Mouse (Mus musculus) thymus, postnatal 25 days (tissue): ENCODE measurements around the gene Dmrt1.

Experiments used
- DNase-seq: peaks from one replicate; pipeline ENCODE4 v3.0.0; 2022

Dmrt1 gene

GRCm38 (mm10) chr19:25505360-25506196, at the start of gene Dmrt1:
TSS of gene Dmrt1 (plus strand) at chr19:25505618.
- DNase-seq = no peak

- DNase-seq = no peak
Measured at GRCm38 (mm10) chr19:25460760-25461159, 44.7 kb upstream of the Dmrt1 start.

GRCm38 (mm10) chr19:25461553-25462320, 43.7 kb upstream of the Dmrt1 start:
- no peak for DNase-seq

GRCm38 (mm10) chr19:25475806-25476205, 29.6 kb upstream of the Dmrt1 start:
- peak; percentile 12 for DNase-seq

DNA sequence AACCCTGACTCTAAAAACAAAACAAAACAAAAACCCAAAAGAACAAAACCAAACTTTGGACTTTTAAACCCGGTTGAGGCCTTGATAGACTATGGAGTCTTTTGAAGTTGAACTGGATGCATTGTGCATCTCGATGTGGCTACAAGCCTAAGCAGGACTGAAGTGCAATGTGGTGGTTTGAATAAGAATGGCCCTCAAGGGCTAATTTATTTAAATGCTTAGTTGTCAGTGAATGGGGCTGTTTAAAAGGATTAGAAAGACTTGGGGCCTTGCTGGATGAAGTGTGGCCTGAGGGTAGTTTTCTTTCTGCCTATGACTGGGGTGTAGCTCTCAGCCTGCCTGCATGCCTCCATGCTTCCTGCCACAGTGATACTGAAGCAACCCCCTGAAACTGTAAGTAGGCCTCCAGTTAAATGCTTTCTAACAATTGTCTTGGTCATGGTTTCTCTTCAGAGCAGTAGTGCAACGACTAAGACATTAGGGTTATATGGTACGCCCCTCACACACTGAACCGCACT, 26.2 kb upstream of the Dmrt1 start:
- DNase-seq = no peak

GRCm38 (mm10) chr19:25480820-25481219, 24.6 kb upstream of the Dmrt1 start:
- no peak for DNase-seq

- no peak for DNase-seq
Measured at GRCm38 (mm10) chr19:25486561-25486960, 18.9 kb upstream of the Dmrt1 start.

GRCm38 (mm10) chr19:25487350-25487749, 18.1 kb upstream of the Dmrt1 start:
- DNase-seq = no peak

GRCm38 (mm10) chr19:25488546-25488945, 16.9 kb upstream of the Dmrt1 start:
- no peak for DNase-seq

DNA sequence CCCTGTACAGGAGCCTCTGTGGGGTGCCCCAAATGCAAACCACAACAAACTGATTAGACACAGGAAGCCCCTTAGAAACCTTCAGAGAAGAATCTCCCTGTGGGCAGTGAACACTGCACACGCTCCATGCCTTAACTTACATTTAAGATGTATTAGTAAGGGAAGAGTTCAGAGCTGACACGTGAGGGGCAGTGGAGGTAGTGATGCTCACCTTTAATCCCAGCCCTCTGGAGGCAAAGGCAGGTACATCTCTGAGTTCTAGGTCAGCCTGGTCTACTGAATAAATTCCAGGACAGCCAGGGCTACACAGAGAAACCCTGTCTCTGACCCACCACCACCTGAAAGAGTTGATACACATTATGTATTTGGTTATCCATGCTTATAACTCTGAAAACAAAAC, 15.9 kb upstream of the Dmrt1 start:
- no peak for DNase-seq

GRCm38 (mm10) chr19:25497434-25497833, 8.0 kb upstream of the Dmrt1 start:
- no peak for DNase-seq

GRCm38 (mm10) chr19:25504878-25505277, 540 bp upstream of the Dmrt1 start:
- no peak for DNase-seq

DNA sequence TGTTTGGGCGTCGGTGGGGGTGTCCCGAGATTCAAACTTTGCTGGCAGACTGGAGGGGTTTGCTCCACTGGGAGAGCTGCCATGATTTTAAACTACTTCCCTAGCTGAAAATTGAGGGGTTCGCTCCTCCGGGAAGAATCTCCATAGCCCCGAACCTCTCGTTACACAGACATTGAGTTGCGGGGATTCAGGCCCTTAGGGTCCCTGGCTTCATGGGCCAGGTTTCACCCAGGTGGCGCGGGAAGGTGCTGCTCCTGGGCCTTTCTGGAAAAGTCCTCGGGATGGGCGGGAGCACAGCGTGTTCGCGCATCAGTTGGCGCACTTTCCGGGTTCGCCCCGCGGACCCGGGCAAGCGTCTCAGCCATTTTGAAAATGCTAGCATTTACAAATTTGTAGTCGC, 1.2 kb downstream of the Dmrt1 start:
- no peak for DNase-seq

DNA sequence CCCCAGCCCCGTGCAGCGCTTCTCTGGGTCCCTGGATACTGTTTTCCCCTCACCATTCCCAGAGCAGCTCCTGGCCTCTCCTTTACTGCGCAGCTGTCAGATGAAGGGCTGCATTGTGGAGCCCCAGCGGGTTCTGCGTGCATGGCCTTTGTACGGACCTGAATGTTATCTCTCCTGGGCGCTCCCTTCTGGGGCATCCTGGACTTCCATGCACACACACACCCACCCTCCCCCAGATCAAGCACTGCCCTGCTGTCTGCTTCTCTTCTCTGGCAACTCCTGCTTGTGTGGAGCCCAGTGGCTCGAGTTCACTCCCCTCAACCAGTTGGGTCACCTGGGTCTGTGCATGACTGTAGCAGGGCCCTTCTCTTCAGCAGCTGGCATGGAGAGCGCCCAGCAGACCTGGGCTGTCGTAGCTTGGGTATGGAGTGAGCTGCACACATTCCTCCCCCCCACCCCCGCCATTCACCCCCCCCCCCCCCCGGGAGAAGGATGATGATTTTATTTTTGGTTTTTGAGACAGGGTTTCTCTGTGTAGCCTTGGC, 9.6 kb downstream of the Dmrt1 start:
- DNase-seq = no peak

DNA sequence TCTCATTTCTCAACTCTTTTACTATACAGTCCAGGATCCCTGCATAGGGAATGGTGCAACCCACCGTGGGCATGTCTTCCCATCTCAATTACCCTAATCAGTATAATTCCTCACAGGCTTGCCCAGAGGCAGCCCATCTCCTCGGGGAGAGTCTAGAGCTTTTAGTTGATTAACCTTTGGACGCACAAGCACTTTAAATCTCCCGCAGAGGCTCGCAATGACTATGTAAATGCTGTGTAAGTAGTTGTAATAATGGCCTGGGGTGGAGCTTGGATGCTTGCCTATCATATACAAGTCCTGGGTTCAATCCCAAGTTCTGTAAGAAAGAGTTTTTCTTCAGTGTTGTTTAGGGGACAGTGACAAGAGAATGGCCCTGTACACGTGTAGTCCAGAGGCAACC, 18.7 kb downstream of the Dmrt1 start:
- DNase-seq = no peak

- no peak for DNase-seq
Measured at GRCm38 (mm10) chr19:25525726-25526125, 20.3 kb downstream of the Dmrt1 start.

DNA sequence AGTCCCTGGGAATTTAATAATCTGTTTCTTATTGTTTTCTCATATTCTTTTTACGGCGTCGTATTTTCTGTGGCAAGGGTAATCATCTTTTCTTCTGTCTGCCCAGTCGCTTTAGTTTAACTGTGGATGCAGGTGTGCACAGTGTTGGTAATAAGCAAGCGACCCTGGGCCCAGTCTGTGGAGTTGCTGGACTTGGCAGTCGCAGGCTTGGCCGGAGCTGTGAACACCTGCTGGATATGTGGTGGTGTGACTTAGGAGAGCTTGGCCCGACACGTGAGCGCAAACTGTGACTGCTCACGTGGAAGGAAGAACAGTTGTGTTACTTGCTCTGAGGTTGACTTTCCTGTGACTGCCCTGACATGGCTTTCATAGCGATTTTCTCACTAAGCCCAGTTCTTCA, 24.3 kb downstream of the Dmrt1 start:
- DNase-seq = no peak

GRCm38 (mm10) chr19:25545714-25546340, 40.4 kb downstream of the Dmrt1 start:
- no peak for DNase-seq

- DNase-seq = no peak
Measured at GRCm38 (mm10) chr19:25547086-25547643, 41.7 kb downstream of the Dmrt1 start.

DNA sequence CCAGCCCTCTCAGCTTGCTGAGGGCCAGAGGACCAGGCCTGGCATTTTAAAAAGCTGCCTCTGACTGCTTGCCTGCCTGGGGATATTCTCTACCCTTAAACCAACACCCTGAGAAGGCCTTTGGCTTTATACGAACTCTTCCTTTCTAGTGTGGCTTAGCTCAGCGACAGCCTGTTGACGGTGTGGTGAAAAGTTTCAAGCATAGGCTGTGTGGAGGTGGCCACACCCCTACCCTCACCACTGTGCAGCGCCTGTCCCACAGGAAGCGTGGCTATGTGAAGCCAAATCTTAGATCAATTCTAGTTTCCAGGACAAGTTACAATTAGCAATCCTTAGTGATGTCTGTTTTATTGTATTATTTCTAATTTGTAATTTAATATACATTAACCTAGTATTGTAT, 44.9 kb downstream of the Dmrt1 start:
- DNase-seq = no peak

GRCm38 (mm10) chr19:25551053-25551452, 45.6 kb downstream of the Dmrt1 start:
- DNase-seq = no peak

- no peak for DNase-seq
Measured at GRCm38 (mm10) chr19:25564430-25564829, 59.0 kb downstream of the Dmrt1 start.

- DNase-seq = no peak
Measured at GRCm38 (mm10) chr19:25569778-25570177, 64.4 kb downstream of the Dmrt1 start.
